Mouse (Mus musculus): Measurements from ENCODE around the gene Sycp3. TPM values are rescaled to one million over a fixed set of nuclear protein-coding genes. Genes with fewer than 3 reads are reported as not detected.
"Not testable (repeated sequence)": the region's sequence is repeated elsewhere in the genome, so short reads cannot be mapped to it uniquely, and the experiment has no call there.

Sycp3 gene
- not detected in 2 replicates for total RNA-seq (2017)

DNA sequence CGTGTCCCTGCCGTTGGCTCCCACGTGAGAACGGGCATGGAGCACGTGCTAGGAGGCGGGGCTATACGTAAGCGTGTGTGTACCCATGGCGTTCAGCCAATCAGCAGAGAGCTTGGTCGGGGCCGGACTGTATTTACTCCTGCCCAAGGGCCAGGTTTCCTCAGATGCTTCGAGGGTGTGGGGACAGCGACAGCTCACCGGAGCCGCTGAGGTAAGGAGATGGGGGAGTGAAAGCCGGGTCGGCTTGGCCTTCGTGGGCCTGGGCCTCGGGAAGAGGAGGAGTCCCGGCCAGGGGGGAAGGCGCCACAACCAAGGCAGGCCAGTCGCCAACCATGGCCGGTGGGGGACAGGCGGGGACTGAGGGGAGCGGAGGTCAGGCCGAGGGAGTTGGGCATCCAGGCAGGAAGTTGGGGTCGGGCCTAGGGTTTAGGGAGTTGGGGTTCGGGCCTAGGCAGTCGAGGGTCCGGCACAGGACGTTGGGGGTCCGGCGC is at the start of gene Sycp3:
Gene Sycp3 (plus strand): TSS at position 68 of the 491 bp plus-strand sequence.
- no peak; the same call in 1 of the 2 replicates for ATAC-seq (ENCODE audit: extremely low read depth, insufficient number of reproducible peaks, low FRiP score, poor library complexity, severe bottlenecking)

DNA sequence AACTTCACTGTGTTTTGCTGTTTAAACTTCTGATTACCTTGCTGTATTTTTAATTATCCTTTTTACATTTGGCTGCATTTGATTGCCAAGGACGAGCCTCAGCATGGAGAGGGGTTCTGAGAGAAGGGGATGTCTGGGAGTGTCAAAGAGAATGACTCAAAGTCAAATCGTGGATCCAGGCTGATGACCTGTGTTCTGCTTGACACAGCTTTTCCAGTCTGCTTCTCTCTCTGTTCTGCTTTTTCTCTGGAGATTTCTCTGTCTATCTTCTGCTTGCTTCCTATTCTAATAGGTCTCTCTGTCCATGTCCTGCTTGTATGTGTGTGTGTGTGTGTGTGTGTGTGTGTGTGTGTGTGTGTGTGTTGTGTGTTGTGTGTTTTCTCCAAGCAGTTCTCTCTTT is 49.6 kb upstream of the Sycp3 start:
- ATAC-seq (ENCODE audit: extremely low read depth, insufficient number of reproducible peaks, low FRiP score, poor library complexity, severe bottlenecking) = no peak

DNA sequence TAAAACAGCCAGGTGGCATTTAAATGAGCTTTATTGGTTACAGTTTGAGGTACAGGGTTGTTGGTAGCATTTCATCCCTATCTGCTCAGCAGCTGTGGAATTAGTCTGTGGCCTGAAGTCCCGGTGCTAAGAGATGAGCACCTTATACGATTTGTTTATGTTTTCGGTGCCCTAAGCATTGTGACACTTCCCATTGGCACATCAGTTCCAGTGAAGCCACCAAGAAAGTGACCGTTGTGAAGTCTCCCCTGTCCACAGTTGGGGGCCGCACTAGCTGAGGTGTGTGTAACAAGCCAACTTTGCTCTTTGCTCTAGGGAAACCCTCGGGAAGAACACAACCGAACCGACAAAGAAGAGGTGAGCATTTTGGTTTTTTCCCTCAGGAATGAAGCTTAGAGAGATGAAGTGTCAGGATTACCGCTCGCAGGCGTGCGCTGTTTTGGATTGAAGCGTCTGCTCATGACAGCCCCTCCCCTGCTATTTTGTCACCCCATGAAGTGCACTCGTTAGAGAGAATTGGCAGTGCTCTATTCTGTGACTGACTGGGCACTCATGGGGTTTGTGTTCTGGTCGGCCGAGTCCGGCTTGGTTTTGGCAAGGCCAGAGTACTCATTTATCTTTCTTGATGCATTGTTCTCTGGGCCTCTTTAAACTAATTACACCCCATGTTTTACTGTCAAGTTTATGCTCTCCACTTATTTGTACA is 46.9 kb upstream of the Sycp3 start:
- peak; percentile 23; the same call in 1 of the 2 replicates for ATAC-seq (ENCODE audit: extremely low read depth, insufficient number of reproducible peaks, low FRiP score, poor library complexity, severe bottlenecking)

GRCm38 (mm10) chr10:88417686-88418085 is 41.7 kb upstream of the Sycp3 start:
- peak; percentile 71 for ATAC-seq (ENCODE audit: extremely low read depth, insufficient number of reproducible peaks, low FRiP score, poor library complexity, severe bottlenecking)

DNA sequence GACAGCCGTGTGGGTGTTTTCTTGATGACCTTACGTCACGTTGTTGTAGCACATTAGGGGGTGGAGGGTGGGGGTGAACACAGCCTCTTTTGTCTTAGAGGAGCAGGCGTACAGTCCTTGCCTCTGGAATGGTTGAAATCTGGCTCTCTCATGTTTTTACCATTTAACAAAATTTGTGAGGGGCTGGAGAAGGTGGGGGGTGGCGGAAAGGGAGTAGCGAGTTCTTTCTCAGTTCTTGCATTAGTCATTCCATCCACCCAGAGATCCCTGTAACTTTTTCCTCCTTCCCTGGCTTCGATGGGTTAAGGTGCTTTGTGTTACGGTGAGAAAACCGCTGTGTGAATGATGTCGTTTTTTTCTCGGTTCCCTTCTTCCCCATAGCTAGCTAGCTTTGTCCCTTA is 39.2 kb upstream of the Sycp3 start:
- ATAC-seq (ENCODE audit: extremely low read depth, insufficient number of reproducible peaks, low FRiP score, poor library complexity, severe bottlenecking) = no peak

- ATAC-seq (ENCODE audit: extremely low read depth, insufficient number of reproducible peaks, low FRiP score, poor library complexity, severe bottlenecking) = peak; percentile 75
These were observed 38.5 kb upstream of the Sycp3 start for GRCm38 (mm10) chr10:88420655-88421435.

GRCm38 (mm10) chr10:88426158-88426816 is 33.1 kb upstream of the Sycp3 start:
- ATAC-seq (ENCODE audit: extremely low read depth, insufficient number of reproducible peaks, low FRiP score, poor library complexity, severe bottlenecking) = peak; percentile 74

DNA sequence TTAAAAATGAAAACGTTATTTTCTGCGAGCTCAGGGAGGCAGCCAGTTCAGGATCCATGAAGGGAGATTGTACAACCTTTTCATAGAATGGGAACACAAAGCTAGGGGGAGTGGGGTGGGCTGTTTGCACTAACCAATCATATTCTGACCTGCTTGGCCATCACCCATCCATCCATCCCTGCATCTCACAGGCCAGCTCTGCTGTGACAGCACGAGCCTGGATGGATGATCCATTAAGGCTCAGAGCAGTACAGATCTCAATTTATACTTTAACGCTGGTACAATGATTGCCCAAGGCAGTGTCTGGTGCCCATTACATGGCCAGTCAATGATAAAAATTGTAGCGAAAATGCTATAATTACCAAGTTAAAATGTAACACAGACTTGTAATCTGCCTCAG is 32.5 kb upstream of the Sycp3 start:
- no peak for ATAC-seq (ENCODE audit: extremely low read depth, insufficient number of reproducible peaks, low FRiP score, poor library complexity, severe bottlenecking)

DNA sequence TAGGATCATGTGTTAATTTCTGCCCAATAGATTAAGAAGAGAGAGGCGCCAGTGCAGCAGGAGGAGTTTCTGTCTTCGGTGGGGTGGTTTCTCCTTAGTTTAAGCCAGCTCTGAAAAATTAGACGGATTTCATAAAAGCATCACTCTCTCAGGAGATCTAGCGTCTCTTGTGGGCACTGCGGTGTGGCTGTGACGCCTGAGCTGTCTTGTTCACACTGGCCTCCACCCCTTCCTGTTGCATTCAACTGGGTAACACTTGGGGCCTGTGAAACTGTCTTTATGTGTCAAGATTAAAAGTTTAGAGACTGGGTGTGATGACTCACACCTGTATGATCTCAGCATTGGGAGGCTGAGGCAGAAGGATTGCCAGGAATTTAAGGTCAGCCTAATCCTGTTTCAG is 31.4 kb upstream of the Sycp3 start:
- peak; percentile 21; the same call in 1 of the 2 replicates for ATAC-seq (ENCODE audit: extremely low read depth, insufficient number of reproducible peaks, low FRiP score, poor library complexity, severe bottlenecking)

DNA sequence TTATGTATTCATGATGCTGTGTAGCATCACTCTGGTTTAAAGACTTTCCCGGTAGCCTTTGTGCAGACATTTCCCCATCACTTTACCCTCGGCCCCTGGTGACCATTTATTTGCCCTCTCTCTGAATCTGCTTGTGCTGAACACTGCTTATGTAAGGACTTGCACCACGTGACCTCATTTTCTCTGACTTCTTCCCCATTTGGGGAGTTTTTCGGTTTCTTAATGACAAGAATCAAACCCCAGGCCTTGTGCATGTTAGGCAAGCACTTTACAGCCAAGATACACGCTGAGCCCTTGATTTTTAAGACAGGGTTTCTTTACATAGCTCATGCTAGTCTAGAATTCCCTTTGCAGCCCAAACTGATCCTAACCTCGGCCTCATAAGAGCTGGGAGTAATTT is 18.1 kb upstream of the Sycp3 start:
- no peak for ATAC-seq (ENCODE audit: extremely low read depth, insufficient number of reproducible peaks, low FRiP score, poor library complexity, severe bottlenecking)

DNA sequence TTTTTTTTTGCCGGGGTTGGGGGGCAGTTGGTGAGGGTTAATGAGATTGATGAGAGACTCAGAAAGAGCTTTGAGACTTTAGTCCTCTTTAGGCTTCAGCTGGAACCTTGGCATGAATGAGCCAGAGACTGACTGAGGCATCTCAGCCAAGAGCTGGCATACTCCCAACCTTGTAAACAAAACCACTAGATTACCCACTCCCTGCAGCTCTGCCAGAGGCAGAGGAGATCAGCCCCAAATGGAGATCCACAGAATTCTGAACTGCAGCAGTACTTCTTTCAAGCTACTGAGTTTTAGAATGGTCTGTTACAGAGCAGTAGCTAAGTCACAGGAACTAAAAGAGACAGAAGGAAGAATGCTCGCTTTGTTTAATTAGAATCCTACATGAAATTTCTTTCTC is 8.1 kb upstream of the Sycp3 start:
- no peak for ATAC-seq (ENCODE audit: extremely low read depth, insufficient number of reproducible peaks, low FRiP score, poor library complexity, severe bottlenecking)

- no peak for ATAC-seq (ENCODE audit: extremely low read depth, insufficient number of reproducible peaks, low FRiP score, poor library complexity, severe bottlenecking)
These were observed 7.4 kb upstream of the Sycp3 start for GRCm38 (mm10) chr10:88451990-88452389.

DNA sequence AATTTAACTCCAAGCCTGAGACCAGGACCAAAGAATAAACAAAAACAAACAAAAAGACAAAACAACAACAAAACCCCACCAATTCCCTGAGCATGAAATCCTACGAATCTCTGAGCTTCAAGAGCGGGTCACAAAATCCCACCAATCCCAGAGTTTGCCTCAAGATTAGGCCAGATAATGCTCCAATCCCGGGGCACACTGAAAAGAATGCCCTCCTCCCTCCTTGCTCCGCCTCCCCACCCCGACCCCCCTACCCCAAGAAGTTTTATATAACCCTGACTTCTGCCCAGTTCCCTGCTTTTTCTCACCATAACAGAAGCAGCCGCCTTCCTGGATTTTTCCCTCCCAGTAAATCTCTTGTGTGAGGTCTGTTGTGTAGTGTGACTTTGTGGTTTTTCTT is 1.6 kb upstream of the Sycp3 start:
- no peak for ATAC-seq (ENCODE audit: extremely low read depth, insufficient number of reproducible peaks, low FRiP score, poor library complexity, severe bottlenecking)

DNA sequence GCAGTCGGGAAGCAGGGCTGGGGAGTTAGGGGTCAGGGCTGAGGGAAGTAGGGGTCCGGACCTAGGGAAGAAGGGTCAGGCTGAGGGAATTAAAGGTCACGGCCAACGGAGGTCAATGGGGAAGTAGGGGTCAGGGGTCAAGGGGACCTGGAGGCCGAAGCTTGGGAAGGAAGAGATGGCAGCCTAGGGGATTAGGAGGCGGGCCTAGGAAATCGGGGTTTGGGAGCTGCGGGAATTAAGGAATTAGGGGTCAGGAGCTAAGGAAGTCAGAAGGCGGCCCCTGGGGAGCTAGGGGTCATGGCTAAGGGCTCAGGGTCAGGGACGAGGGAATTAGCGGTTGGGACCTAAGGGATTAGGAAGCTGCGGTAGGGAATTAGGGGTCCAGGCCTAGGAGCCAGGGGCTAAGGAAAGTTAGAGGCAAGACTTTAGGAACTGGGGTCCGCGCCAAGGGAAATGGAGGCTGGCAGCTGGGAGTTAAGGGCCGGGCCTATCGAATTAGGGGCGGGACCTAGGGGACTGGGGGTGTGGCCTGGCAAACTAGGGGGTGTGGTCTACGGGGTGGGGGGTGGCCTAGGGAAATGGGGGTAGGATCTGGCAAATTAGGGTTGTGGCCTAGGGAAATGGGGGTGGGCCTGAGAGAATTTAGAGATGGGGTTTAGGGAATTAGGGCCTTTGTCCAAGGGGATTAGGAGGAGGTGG is 902 bp downstream of the Sycp3 start:
- peak; percentile 9; the same call in 1 of the 2 replicates for ATAC-seq (ENCODE audit: extremely low read depth, insufficient number of reproducible peaks, low FRiP score, poor library complexity, severe bottlenecking)

GRCm38 (mm10) chr10:88482866-88483265 is 23.5 kb downstream of the Sycp3 start:
- ATAC-seq (ENCODE audit: extremely low read depth, insufficient number of reproducible peaks, low FRiP score, poor library complexity, severe bottlenecking) = not testable (repeated sequence)

DNA sequence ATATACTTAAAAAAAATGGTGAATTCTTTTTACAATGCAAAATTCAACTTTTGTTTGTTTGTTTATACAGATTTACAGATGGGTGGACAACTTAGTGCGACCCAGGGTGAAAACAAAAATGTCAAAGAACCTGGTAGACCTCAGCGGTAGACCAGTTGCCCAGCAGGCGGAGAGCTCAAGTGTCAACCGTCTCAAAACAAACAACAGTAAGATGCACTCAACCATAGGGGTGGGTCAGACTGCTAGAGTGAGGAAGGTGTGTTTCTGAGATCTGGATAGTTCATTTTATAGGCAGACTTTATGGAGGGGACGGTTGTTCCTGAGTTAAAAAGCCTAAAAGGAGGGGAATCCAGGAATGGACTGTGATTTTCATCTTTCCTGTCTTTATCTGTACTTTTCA is 29.3 kb downstream of the Sycp3 start:
- ATAC-seq (ENCODE audit: extremely low read depth, insufficient number of reproducible peaks, low FRiP score, poor library complexity, severe bottlenecking) = no peak

DNA sequence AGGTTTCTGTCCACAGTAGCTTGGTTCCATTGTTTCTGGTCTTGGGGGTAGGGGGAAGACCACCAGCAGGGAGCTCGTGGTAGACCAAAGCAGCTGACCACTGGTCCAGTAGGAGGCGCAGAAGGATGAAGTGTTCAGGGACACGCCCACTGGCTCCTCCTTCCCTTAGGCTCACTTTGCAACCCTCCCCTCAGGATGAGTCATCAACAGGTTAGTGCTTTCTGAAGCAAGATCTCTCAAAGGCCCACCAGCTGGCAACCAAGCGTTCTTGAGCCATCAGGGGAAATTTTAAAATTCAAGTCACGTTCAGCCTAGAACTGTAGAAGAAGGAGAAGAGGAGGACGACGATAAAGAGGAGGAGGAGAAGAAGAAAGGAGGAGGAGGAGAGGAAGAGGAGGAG is 32.3 kb downstream of the Sycp3 start:
- peak; percentile 46; the same call in 1 of the 2 replicates for ATAC-seq (ENCODE audit: extremely low read depth, insufficient number of reproducible peaks, low FRiP score, poor library complexity, severe bottlenecking)

DNA sequence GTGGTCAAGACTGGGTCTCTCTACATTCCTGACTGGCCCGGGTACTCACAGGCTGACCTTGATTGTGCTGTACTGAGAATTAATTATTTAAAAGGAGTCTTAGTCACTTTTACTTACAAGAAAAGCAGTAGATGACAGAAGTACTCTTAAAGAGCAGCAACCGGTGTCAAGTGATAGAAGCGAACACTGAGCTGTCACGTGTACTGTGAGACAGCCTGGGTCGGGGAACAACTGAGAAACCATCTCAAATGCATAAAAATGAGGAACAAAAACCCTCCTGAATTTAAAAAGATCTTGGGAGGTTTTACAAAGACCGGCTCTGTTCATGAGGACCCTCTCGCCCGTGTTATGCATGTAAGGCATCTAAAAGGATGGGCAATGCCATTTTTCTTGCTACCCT is 33.3 kb downstream of the Sycp3 start:
- no peak for ATAC-seq (ENCODE audit: extremely low read depth, insufficient number of reproducible peaks, low FRiP score, poor library complexity, severe bottlenecking)

- ATAC-seq (ENCODE audit: extremely low read depth, insufficient number of reproducible peaks, low FRiP score, poor library complexity, severe bottlenecking) = no peak
These were observed 35.7 kb downstream of the Sycp3 start for GRCm38 (mm10) chr10:88494959-88495587.
